Mouse (Mus musculus): ENCODE data around the gene Ndufa9.
A peak's percentile ranks its signal among the peaks of the same experiment; 100 is the strongest.

The Ndufa9 gene

DNA sequence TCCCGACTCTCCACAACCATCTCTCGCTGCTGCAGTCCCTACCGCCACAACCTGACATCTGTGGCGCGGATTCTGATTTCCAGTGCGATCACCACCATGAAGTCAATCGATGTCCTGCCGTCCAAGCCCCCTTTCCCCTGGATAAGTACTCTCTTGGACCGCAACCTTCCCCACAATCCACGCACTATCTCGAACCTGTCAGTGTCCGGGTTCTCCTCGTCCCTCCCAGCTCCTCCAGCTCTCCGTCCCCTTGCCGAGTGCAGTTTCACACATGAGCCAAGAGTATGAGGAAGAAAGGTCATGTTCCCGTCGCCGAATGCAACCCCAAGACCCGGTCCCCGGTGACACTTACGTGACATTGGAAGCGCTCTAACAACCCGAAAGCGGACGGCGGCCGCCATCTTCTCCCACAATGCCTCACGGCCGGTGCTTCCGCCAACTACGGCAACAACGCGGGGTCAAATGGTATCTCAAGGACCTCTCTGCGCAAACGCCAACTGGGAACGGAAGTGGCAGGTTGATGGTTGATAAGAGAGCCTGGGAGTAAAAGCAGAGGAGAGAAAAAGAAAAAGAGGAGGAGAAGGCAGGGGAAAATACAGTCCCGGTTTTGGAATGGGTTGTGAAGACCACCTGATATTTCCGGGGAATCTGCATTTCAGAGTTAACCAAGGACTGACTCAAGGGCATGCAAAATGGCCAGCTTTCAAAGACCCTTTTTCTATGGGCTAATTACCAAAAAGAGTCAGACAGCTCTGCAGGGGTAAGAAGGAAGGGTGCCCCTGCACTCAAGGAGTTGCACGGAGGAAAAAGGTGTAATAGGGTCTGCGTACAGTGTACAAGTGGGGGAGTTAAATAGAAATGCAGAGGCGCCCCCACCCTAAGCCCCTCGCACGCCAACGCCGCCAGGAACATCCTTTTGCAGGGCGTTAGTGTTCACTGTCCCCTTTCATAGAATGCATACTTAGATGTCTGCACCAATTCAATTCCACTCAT is at the start of gene Ndufa9:
Gene Ndufa9, minus strand, starts transcription at position 425 of the 993 bp plus-strand sequence.
- peak; percentile 94 for DNase-seq

DNA sequence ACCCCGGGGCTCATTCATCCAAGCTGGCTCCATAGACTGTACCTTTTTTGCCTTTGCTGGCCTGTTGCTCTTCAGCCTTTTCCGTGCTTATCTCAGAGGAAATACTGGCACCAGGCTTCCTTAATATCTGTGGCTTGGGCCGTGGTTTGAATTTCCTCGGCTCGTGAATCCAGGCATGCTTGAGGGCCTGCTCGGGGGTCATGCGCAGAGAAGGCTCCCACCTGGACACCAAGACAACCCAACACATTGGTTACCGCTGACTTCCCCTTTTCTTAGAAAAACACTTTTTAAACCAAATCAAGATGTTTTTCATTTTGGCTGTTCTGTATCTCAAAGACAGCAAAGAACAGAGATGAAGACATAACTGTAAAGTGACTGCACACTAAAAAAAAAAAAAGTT is 28.2 kb upstream of the Ndufa9 start:
- DNase-seq = no peak

DNA sequence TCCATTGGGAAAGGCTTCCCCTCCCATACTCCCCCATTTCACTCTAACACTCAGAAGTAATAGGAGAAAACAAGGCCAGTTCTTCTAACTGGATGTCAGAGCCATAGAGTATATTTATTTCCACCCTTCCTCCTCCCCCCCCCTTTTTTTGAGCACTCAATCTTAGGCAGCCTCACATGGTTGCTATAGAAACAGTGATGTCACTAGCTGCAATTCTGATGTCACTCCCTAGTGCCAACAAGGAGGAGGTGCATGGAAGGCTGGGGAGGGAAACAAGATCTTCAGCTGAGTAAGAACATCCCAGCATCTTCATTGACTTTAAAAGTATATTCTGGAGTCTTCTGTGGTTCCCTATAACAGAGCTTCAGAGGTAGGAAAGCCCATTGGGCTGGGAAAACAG is 3.9 kb upstream of the Ndufa9 start, which contains the start of gene Akap3:
Gene Akap3, plus strand, starts transcription at position 218 of the 400 bp plus-strand sequence.
- no peak for DNase-seq

GRCm38 (mm10) chr6:126836628-126837027 is 12.3 kb downstream of the Ndufa9 start:
- DNase-seq = no peak

DNA sequence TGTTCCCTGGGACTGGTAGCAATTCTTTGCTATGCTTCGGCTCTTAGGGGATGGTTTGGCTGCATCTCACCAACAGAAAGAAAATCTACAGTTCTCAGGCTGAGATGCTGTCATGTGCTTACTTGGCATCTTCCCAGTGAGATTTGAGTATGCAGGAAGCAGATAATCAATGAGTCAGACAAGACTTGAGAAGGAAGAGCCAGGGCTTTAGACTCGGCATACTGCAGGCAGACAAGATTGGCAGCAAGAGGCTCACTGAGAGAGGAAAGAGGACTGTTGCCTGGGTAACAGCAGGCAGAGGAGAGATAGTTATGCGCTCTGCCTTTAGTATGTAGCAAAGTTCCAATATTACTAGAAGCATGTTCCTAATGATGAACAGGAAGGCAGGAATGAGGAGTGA is 25.8 kb downstream of the Ndufa9 start:
- no peak for DNase-seq

GRCm38 (mm10) chr6:126816338-126816737 is 32.6 kb downstream of the Ndufa9 start:
- DNase-seq = no peak

DNA sequence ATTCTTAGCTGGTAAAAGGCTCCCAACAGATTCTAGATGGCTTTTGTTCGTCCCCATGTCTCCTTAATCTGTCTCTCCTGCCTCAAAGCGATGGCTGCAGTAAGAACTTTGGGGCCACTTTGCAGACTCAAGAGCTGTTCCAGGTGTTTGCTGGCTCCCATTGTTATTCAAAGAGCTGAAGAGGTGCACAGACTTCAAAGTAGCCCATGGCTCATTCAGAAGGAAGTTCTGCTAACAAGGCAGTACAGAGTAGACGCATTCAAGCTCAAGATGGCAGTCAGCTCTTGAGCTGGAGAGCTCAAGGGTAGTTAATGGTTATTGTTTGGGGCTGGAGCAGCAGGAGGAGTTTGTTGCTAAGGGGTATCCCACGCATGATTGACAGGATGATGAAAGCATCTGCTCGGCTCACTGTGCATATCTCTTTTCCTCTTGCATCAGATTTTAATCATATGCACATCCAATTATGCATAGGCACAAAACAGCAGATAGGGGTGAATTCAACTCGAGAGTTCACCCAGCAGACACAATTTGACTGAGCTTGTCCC is 33.7 kb downstream of the Ndufa9 start:
- no peak for DNase-seq

- peak; percentile 11 for DNase-seq
Measured at GRCm38 (mm10) chr6:126811481-126811880, 37.5 kb downstream of the Ndufa9 start.

DNA sequence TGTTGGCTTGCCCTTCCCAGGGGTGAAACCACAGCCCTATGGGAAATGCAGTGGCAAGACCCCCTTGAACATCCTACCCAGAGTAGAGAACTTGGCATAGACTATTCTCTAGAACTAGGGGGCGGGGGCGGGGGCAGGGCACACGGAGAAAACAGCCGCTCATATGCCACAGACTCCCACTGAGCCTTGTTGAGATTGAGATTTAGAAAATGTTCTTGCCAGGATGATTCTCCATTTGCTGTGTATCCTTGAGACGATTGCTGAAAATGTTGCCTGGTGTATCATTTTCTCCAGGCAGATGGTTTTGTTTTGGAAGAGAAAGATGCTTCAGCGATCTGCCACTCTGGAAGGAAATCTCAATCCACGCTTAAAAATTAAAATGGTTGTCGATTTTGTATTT is 40.4 kb downstream of the Ndufa9 start:
- DNase-seq = no peak

GRCm38 (mm10) chr6:126808134-126808533 is 40.8 kb downstream of the Ndufa9 start:
- no peak for DNase-seq

DNA sequence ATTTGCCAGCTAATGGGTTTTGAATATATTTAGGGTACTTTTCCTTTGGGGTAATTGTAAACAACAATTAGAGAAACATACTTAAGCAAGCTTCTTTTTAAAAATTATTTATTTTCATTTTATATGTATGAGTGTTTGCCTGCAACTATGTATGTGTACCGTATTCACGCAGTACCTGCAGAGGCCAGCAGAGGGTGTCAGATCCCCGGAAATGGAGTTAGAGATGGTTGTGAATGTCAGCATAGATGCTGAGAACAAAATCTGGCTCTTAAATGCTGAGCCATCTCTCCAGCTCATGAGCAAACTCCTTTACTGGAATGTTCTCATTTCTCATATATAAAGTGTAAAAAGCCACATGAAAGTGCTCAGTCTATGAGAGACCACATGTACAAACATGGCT is 42.2 kb downstream of the Ndufa9 start:
- peak; percentile 25 for DNase-seq

DNA sequence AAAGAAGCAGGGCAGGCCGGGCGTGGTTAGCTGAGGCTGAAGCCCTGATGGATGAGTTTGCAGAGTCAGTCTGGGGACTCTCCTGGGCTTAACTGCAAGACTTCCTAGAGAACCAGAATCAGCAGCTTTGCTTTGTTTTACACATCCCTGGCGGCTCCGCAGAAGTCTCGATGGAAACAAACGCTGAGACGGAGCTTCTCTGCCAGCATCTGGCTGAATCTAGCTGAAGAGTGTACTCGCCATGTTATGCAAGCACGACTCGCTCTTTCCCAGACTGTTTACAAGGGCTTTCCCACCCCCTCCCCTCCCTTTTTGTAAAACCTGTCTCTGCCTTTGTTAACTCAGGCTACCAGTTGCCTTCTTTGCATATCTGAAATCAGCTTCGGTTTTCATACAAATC is 46.0 kb downstream of the Ndufa9 start:
- DNase-seq = no peak

DNA sequence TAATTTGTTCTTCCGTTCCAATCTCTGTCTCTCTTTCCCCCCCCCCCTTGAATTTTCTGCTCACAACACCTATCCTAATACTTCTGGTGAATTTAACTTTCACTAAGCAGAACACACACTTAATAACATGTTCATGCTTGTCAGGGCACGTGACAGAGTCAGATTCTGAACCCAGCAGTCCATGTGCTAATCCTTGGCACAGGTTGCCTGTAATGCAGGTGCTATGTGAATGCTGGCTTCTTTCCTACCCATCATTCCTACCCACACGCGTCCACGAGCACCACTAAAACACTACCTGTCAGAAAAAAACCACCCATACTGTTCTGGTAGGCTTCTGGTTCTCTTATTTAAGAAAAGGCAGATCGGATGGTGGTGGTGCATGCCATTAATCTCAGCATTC is 54.2 kb downstream of the Ndufa9 start:
- no peak for DNase-seq

- DNase-seq = no peak
Measured at GRCm38 (mm10) chr6:126793689-126794088, 55.2 kb downstream of the Ndufa9 start.

- DNase-seq = peak; percentile 26
Measured at GRCm38 (mm10) chr6:126791964-126792363, 57.0 kb downstream of the Ndufa9 start.

DNA sequence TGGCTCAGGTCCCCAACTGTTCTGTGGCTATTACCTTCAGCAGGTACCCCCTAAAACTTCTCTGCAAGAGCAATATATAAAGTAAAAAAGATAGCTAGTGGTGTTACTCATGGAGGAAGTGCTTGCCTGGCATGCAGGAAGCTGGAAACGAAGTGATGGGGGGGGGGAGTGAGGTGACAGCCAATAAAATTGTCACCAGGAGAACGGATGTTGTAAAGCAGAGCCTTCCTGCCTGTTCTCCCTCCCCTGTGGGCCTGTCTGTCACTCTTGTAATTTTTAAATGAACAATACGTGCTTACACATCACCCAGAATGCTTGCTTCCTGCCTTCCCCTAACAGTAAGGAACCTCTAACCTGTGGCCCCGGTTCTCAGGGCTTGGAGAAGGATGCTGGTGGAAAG is 57.4 kb downstream of the Ndufa9 start:
- DNase-seq = no peak

DNA sequence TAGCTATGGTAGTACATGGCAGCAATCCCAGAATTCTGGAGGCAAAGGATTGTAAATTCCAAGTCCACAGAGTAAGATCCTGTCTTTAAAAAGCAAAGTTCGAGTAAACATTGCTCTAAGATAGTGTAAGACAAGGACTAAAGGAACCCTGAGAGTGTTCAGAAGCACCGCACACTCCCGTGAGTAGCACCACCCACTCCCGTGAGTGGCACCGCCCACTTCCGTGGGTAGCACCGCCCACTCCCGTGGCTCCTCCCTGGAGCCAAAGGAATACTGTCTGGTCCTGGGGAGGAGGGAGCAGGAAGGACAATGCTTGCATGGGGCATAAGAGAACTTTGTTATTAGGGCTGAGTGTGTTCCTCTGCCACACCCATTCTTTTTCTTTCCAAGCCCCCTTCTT is 60.1 kb downstream of the Ndufa9 start:
- DNase-seq = no peak

DNA sequence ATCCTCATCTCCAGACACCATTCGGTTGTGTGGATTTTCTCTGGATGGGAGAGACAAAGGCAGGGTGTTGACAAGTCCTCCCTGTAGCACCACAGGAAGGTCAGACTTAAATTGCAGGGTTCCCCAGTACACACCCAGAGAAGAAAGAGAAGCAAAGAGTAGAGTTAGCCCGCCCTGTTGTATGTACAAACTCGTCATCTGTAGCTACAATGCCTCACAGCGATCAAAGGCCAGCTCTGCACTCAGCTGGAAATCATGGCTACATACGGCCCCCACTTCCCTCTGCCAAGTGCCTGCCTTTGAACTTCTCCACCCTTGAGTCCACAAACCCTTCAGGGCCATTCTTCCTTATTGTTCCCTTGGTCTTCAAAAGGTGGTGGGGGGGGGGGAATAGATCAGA is 64.7 kb downstream of the Ndufa9 start:
- DNase-seq = no peak

GRCm38 (mm10) chr6:126783651-126784066 is 65.3 kb downstream of the Ndufa9 start:
- DNase-seq = no peak

DNA sequence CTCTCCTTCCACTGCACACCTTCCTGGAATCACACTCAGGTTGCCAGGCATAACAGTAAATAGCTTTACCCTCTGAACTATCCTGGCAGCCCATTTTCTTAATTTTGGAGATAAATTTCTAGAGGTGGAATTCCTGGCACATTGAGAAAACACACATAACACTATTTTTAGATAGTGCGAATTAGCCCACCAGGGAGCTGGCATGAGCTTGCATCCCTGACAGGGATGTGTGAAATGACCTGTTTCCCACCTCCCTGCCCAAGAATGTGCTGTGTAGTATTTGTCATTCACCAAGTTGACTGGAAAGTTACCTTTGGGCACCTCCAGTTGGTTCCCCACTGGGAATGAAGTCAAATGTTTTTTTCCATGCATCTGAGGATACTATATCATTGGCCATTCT is 65.9 kb downstream of the Ndufa9 start:
- no peak for DNase-seq

DNA sequence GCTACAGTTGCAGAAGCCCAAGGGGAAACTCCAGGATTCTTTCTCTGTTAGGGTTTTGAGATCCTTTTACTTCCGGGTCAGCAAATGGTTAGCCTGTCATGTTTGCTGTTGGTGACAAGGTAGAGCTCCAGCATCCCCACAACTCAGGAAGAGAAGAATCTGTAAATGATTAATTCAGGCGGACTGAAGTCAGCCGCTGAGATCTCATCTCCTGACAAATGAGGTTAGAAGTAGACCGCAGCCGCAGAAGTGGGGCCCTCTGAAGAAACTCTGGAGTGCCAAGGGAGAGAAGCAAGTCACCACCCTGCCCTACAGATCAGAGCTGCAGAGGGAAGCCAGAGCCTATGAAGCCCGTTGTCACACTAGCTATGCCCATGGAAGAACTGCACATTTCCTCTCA is 71.0 kb downstream of the Ndufa9 start:
- no peak for DNase-seq

DNA sequence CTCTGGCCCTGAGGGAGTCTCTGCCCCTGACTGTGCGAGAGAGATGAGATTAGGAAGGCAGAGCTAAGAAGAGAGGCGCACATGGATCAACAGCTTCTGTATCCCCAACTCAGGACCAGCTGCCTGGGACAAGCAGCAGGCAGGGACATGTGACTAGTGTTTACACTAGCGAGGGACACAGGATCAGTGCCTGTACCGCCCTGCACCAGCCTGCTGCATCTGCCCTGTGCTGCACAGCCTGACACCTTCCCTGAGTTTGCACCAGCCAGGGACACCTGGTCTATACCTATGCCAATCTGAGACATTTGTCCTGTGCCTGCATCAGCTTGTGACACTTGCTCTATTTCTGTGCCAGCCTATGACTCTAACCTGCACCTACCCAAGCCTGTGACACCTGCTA is 75.1 kb downstream of the Ndufa9 start:
- DNase-seq = no peak

DNA sequence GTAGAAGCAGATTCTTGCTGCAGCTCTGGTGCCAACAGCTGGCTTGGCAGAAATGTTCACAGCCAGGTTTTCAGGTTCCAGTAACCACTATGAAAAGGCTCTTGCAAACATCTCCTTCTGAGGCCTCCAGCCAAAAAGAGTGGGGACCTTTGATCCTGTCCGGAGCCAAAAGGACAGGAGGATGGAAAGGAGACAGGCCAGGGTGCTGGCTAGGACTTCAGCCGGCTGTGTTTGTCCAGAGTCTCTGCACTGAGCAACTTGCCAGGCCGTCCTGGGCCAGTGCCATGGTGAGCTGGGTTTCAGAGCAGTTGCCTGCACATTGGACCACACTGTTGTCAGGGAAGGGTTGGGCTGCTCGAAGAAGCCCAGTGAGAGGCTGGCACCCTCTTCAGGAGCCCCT is 76.6 kb downstream of the Ndufa9 start:
- no peak for DNase-seq

All from thymus, postnatal 25 days (tissue).